Mouse (Mus musculus) bone marrow, adult 2 months (tissue): Measurements from ENCODE around the gene Crocc2.

Experiments used
- CTCF ChIP-seq: fragments of 200-500 bp; IDR thresholded peaks from 2 replicates; pipeline ENCODE4 v1.5.1; 2011; ENCODE audit warnings: low read length, control low read depth; ENCODE audit not compliant: control insufficient read depth, insufficient read depth
- POLR2A ChIP-seq: fragments of 200-500 bp; IDR thresholded peaks from 2 replicates; pipeline ENCODE4 v1.6.1; 2011; ENCODE audit warnings: low read depth, mild to moderate bottlenecking, control low read depth, low read length, borderline replicate concordance; ENCODE audit not compliant: control insufficient read depth

DNA sequence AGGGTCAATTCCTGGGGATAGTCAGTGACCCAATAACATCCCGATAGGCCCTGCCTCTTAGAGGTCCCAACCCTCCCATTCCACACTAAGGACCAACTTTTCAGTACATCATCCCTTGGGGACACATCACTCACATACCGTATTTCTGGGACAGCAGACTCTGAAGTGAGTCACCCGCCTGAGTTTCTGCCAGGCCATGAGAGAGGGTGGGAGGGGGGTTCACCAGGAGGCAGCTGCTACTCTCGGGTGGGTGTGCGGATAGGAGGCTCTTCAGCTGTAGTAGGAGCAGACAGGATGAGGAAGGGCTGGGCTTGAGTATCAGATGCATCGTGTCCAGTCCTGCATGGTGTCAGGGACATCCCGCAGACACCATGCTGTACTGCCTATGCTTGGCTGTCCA is 28.8 kb upstream of the Crocc2 start:
- no peak for TF ChIP-seq CTCF
- TF ChIP-seq POLR2A, result no peak
